Mouse (Mus musculus) liver, embryonic 15.5 days (tissue): ENCODE measurements around the gene Spo11. TPM values are rescaled to one million over a fixed set of nuclear protein-coding genes. Genes with fewer than 3 reads are reported as not detected.

Experiments used
- ATAC-seq: fragments of 200-750 bp; cut with Nextera tagmentation; 2 replicates; pipeline ENCODE4 v1.8.0; 2017; ENCODE audit warnings: moderate number of reproducible peaks, mild to moderate bottlenecking, moderate library complexity; ENCODE audit not compliant: insufficient read depth
- H3K27ac ChIP-seq: fragments of 300-500 bp; sonication (generic); replicated peaks from 2 replicates; pipeline ENCODE4 v1.5.1; 2015; ENCODE audit warnings: mild to moderate bottlenecking, inconsistent platforms
- H3K27me3 ChIP-seq: fragments of 300-500 bp; sonication (generic); 2 replicates; pipeline ENCODE4 v1.6.1; 2015; ENCODE audit warnings: mild to moderate bottlenecking, inconsistent platforms
- H3K36me3 ChIP-seq: fragments of 300-500 bp; sonication (generic); replicated peaks from 2 replicates; pipeline ENCODE4 v1.6.1; 2015; ENCODE audit warnings: moderate library complexity, mild to moderate bottlenecking, inconsistent platforms
- H3K4me1 ChIP-seq: fragments of 300-500 bp; sonication (generic); replicated peaks from 2 replicates; pipeline ENCODE4 v1.6.1; 2015; ENCODE audit warnings: inconsistent platforms
- H3K4me2 ChIP-seq: fragments of 300-500 bp; sonication (generic); 2 replicates; pipeline ENCODE4 v1.6.1; 2015; ENCODE audit warnings: moderate library complexity, mild to moderate bottlenecking, inconsistent platforms
- H3K4me3 ChIP-seq: fragments of 300-500 bp; sonication (generic); replicated peaks from 2 replicates; pipeline ENCODE4 v1.5.1; 2015; ENCODE audit warnings: mild to moderate bottlenecking, inconsistent platforms
- H3K9ac ChIP-seq: fragments of 300-500 bp; sonication (generic); 2 replicates; pipeline ENCODE4 v1.6.1; 2015; ENCODE audit warnings: moderate library complexity, mild to moderate bottlenecking, inconsistent platforms
- H3K9me3 ChIP-seq: fragments of 300-500 bp; sonication (generic); replicated peaks from 2 replicates; pipeline ENCODE4 v1.6.1; 2016; ENCODE audit warnings: inconsistent platforms
- WGBS: fragments of 180-500 bp; shearing (Covaris S2); methylation state at CpG from one replicate; pipeline ENCODE4 v1.1.7; 2015; ENCODE audit warnings: mixed read lengths; ENCODE audit not compliant: insufficient replicate concordance; 5-methylcytosine and 5-hydroxymethylcytosine counted together
- polyA plus RNA-seq: library from polyadenylated mRNA; unstranded; fragments of >200 nt; fragmentation: Nextera tagmentation; extraction: Ambion mirVana; gene quantifications from 2 replicates; pipeline ENCODE4 v1.2.1, GENCODE M21; 2015

The Spo11 gene
- polyA plus RNA-seq, result 0.03 TPM in 1 of 2 replicates, not detected in the other

GRCm38 (mm10) chr2:172977409-172978130, at the start of gene Spo11:
Gene Spo11 (plus strand): TSS chr2:172977700.
- 0 out of 2 replicates have a peak, but pooled peaks cover 10% of the 10 kb centered on the region for H3K4me1 ChIP-seq
- H3K9ac ChIP-seq, result no peak within 1 kb of the TSS
- H3K27ac ChIP-seq, result no peak within 1 kb of the TSS
- WGBS, result 15% methylated on average over 14 of the region's 14 CpGs
- no peak within 1 kb of the TSS; the same call in 1 of the 2 replicates for H3K4me3 ChIP-seq
- no peaks in the 10 kb centered on the region for H3K36me3 ChIP-seq
- H3K27me3 ChIP-seq, result no peaks in the 10 kb centered on the region
- H3K9me3 ChIP-seq, result no peaks in the 10 kb centered on the region
- H3K4me2 ChIP-seq, result peak within 1 kb of the TSS; percentile 26
- ATAC-seq, result no peak

GRCm38 (mm10) chr2:172929905-172930436, 47.5 kb upstream of the Spo11 start:
- H3K4me3 ChIP-seq, result no peak overlapping the region
- H3K27ac ChIP-seq, result no peak overlapping the region
- H3K27me3 ChIP-seq, result peaks cover 39% of the 10 kb centered on the region
- no peak overlapping the region for H3K9ac ChIP-seq
- WGBS, result 69% methylated on average over 14 of the region's 14 CpGs
- H3K36me3 ChIP-seq, result no peaks in the 10 kb centered on the region
- ATAC-seq, result no peak
- no peak overlapping the region for H3K4me2 ChIP-seq
- H3K9me3 ChIP-seq, result no peaks in the 10 kb centered on the region
- H3K4me1 ChIP-seq, result peaks cover 8% of the 10 kb centered on the region

GRCm38 (mm10) chr2:172931137-172931898, 46.2 kb upstream of the Spo11 start:
- H3K27ac ChIP-seq, result no peak overlapping the region
- 65% methylated on average over 17 of the region's 17 CpGs for WGBS
- peaks cover 53% of the 10 kb centered on the region for H3K27me3 ChIP-seq
- no peak overlapping the region for H3K9ac ChIP-seq
- no peaks in the 10 kb centered on the region for H3K9me3 ChIP-seq
- H3K4me3 ChIP-seq, result no peak overlapping the region
- ATAC-seq, result no peak
- H3K4me2 ChIP-seq, result no peak overlapping the region
- no peaks in the 10 kb centered on the region for H3K36me3 ChIP-seq
- peaks cover 17% of the 10 kb centered on the region for H3K4me1 ChIP-seq

- Histone ChIP-seq H3K4me1 (peaks cover 23% of the 10 kb centered on the region), H3K4me2 (peak overlapping the region; percentile 20; the same call in 1 of the 2 replicates), H3K4me3 (no peak overlapping the region), H3K36me3 (no peaks in the 10 kb centered on the region), H3K9me3 (no peaks in the 10 kb centered on the region), H3K9ac (no peak overlapping the region), H3K27ac (no peak overlapping the region), H3K27me3 (peaks cover 78% of the 10 kb centered on the region)
- ATAC-seq, result no peak
- 6% methylated on average over 34 of the region's 34 CpGs for WGBS
Observed at GRCm38 (mm10) chr2:172933631-172934419, 43.7 kb upstream of the Spo11 start.

GRCm38 (mm10) chr2:172934420-172934788, 43.1 kb upstream of the Spo11 start:
- Histone ChIP-seq H3K9ac (no peak overlapping the region), H3K4me2 (peak overlapping the region; percentile 20; the same call in 1 of the 2 replicates), H3K27me3 (peaks cover 84% of the 10 kb centered on the region), H3K9me3 (no peaks in the 10 kb centered on the region), H3K27ac (no peak overlapping the region), H3K4me3 (no peak overlapping the region), H3K36me3 (no peaks in the 10 kb centered on the region), H3K4me1 (peaks cover 23% of the 10 kb centered on the region)
- 12% methylated on average over 8 of the region's 8 CpGs for WGBS
- ATAC-seq, result no peak

GRCm38 (mm10) chr2:172934891-172935740, 42.4 kb upstream of the Spo11 start:
- Histone ChIP-seq H3K36me3 (no peaks in the 10 kb centered on the region), H3K4me3 (no peak overlapping the region), H3K4me2 (peak overlapping the region; percentile 18; the same call in 1 of the 2 replicates), H3K27me3 (peaks cover 91% of the 10 kb centered on the region), H3K4me1 (peaks cover 23% of the 10 kb centered on the region), H3K9ac (no peak overlapping the region), H3K9me3 (no peaks in the 10 kb centered on the region), H3K27ac (no peak overlapping the region)
- ATAC-seq, result peak; percentile 43; the same call in 1 of the 2 replicates
- WGBS, result 15% methylated on average over 30 of the region's 30 CpGs

GRCm38 (mm10) chr2:172935776-172936562, 41.5 kb upstream of the Spo11 start:
- peaks cover 23% of the 10 kb centered on the region for H3K4me1 ChIP-seq
- H3K27ac ChIP-seq, result no peak overlapping the region
- ATAC-seq, result no peak
- H3K4me3 ChIP-seq, result no peak overlapping the region
- H3K4me2 ChIP-seq, result no peak overlapping the region
- H3K27me3 ChIP-seq, result peaks cover 93% of the 10 kb centered on the region
- 39% methylated on average over 12 of the region's 12 CpGs for WGBS
- H3K9me3 ChIP-seq, result no peaks in the 10 kb centered on the region
- no peaks in the 10 kb centered on the region for H3K36me3 ChIP-seq
- no peak overlapping the region for H3K9ac ChIP-seq

- 48% methylated on average over 5 of the region's 5 CpGs for WGBS
- peaks cover 23% of the 10 kb centered on the region for H3K4me1 ChIP-seq
Observed at GRCm38 (mm10) chr2:172936844-172937243, 40.7 kb upstream of the Spo11 start.

GRCm38 (mm10) chr2:172937326-172938190, 39.9 kb upstream of the Spo11 start:
- no peak overlapping the region for H3K4me3 ChIP-seq
- no peak overlapping the region for H3K9ac ChIP-seq
- H3K4me2 ChIP-seq, result no peak overlapping the region
- H3K27ac ChIP-seq, result no peak overlapping the region
- ATAC-seq, result no peak
- peaks cover 23% of the 10 kb centered on the region for H3K4me1 ChIP-seq
- H3K9me3 ChIP-seq, result no peaks in the 10 kb centered on the region
- peaks cover 100% of the 10 kb centered on the region for H3K27me3 ChIP-seq
- WGBS, result 24% methylated on average over 12 of the region's 12 CpGs
- H3K36me3 ChIP-seq, result no peaks in the 10 kb centered on the region

More at GRCm38 (mm10) chr2:172936844-172937243, 40.7 kb upstream of the Spo11 start:
- Histone ChIP-seq H3K4me3 (no peak overlapping the region), H3K36me3 (no peaks in the 10 kb centered on the region), H3K9ac (no peak overlapping the region), H3K9me3 (no peaks in the 10 kb centered on the region), H3K27me3 (peaks cover 97% of the 10 kb centered on the region), H3K27ac (no peak overlapping the region), H3K4me2 (no peak overlapping the region)
- no peak for ATAC-seq
